Mouse (Mus musculus) urinary bladder, adult 2 months (tissue): ENCODE results near the gene Slc22a16. TPM values are rescaled to one million over a fixed set of nuclear protein-coding genes. Genes with fewer than 3 reads are reported as not detected.

Experiments
- DNase-seq: peaks from one replicate; pipeline ENCODE4 v3.0.0; 2022; ENCODE audit warnings: low spot score
- polyA plus RNA-seq: library from polyadenylated mRNA; depleted of rRNA; stranded (reverse); fragments of >200 nt; gene quantifications from 2 replicates; pipeline ENCODE4 v1.2.3, GENCODE M21; 2012

Gene Slc22a16
- polyA plus RNA-seq, 1 experiment = not detected

DNA sequence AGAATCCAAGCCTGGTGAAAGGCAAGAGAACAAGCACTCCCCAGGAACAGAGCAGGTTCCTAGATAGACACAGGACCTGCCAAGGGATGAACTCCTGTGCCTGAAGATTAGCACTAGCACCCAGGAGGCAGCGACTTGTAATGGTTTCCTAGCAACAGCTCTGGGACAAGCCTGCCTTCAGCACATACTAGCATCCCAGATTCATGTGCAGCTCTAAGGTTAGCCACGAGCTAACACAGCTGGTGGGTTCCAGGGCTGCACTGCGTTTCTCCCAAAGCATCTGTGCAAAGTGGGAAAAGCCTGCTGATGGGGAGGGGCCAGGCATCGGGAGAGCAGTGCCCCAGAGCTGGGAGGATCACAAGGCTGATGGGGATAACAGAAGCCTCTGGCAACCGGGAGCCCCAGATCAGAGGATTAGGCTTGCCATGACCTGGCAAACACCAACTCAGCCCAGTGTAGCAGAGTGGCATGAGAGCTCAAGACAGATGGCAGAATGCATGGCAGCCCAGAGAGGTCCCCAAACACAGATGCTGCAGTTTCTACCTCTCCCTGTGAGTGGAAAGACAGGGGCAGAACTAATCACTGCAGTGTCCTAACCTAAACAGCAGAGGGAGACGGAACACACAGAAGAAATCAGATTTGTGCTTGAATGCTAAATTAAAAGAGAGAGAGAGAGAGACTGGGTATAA is 34.7 kb downstream of the Slc22a16 start:
- DNase-seq = no peak

DNA sequence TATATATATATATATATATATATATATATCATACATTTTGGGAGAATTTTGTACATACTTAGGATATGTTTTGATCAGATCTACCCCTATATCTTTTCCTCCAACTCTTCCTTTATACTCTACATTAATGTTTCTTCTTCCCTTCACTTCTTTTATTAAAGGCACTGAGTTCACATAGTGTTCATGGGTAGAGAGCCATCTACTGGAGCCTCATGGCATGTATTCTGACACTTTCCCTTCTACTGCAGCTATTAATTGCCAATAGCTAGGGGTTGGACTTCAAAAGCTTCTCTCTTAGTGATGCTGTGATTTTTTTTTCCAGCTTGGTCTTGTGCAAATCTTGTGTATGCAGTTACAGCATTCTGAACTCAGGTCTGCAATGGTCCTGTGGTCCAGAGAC is 47.8 kb downstream of the Slc22a16 start:
- no peak for DNase-seq

DNA sequence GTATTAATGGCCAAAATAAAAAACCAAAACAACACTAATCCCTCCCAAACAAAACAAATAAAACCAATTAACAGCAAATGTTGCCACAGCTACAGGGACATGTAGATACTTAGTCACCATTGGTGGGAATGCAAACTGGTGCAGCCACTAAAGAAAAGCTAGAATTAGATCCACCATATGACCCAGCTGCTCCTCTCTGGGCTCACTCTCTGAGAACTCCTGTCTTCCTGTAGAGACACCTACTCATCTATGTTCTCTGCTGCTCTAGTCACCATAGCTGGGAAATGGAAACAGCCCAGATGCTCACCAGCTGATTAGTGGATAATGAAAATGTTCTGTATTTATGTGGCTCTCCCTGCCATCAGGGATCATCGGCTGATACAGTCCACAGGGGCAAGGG is 49.6 kb downstream of the Slc22a16 start:
- DNase-seq = no peak

DNA sequence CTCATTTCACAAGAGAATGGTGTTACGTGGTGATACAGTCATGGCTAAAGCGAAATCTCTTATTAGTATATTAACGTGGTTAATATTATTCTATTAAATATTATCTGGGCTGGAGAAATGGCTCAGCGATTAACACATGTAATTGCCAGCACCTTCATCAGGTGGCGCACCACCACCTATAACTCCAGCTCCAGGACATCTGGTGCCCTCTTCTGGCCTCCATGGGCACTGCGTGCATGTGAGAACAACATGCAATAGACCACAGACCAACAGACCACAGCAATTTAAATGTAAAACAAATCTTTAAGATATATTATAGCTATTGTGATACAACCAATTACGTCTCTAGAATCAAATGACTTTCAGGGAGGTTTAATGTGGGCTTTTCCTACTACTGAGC is 59.0 kb downstream of the Slc22a16 start:
- DNase-seq = no peak

DNA sequence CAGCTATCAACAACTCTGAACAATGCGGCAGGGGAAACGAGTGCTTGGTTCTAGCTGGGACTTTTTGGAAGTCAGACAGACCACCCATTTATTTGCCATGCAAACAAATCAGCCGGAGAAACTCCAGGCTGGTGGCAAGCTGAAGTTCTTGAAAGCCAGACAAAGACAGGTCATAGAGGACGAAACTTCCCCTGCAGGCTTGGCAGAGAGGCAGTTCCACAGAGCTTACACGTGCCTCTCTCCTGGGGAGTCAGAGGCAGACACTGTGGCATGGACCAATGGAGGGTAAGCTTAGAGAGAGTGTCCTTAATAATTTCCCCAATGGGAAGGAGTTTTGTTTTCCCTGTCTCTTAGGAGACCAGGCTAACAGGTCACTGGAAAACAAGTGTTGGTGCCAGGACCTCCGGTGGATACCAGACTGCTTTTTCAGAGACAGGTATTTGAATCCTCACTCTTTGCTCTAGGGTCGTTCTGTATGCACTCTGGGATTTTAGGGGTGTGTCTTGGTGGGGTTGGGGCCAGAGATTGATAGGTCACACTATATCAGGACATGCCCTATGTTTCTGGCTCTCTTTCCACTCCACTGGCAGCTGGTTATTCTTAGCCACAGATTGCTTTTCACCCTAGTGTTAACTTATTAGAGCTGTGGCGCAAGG is 59.6 kb downstream of the Slc22a16 start, which contains the start of gene Ddo:
Gene Ddo (plus strand): TSS at position 356 of the 656 bp plus-strand sequence.
- no peak for DNase-seq

DNA sequence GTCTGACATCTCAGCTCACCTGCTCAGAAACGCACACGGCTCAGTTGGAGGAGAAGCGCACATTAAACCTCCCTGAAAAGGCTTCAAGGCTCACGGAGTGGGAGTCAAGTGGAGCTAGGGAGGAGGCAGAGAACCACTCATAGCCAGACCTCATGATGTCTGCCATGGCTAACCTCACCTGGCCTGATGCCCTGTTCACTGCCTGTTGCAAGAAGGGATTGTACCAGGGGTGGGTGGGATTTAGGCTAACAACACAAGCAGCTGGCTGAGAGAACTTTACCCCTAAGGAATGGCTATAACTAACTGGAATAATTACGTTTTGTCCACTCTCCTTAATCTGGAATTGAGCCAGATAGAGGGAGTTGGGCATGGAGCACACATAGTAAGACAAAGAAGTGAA is 60.3 kb downstream of the Slc22a16 start:
- DNase-seq = no peak

DNA sequence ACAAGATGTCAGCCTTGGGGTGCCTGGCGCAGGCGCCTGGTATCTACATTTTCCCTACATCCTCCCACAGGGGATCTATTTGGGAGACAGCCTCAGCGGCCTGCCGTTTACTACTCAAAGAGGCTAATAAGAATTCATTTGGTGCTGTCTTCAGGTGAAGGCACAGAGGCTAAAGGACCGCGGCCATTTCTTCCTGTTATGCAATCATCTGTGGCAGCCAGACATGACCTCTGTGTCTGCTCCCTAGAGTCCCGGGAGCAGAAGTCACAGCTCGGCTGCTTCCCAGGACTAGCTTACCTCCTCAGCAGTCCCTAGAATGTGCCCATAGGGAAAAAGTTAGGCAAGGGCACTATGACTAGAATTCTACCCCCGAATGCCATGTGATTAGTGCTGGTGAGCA is 60.8 kb downstream of the Slc22a16 start:
- DNase-seq = no peak

DNA sequence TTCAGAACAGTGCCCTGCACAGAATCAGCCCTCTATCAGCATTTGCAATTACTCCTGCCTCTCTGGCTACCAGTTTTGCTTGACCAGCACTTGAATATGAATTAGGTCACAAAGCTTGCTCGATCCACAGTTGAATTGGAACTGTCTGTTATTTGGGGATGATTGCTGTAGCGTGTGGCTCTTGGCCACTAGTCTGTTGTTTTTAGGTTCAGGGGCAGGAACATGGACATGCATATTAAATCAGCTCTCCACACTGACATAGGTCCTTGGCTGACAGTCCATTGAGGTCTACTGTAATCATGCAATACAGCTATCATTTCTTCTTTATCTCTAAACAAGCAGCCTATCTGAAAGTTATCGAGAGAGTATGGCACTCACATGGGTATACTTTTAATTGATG is 62.0 kb downstream of the Slc22a16 start:
- no peak for DNase-seq

DNA sequence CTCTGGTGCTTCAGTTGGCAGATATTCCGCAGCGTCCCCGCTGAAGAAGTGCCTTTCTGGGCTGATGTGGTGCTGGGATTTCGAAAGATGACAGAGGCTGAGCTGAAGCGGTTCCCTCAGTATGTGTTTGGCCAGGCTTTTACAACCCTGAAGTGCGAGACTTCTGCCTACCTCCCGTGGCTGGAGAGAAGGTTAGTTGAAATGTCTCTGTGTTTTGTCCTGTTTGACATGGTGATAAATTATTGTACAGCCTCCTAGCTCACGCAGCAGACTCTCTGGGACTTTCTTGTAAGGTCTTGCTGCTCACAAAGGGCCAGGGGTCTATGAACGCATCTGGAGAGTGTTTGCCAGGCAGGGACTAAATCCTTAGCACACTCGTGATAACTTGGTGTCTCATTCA is 67.2 kb downstream of the Slc22a16 start:
- no peak for DNase-seq

DNA sequence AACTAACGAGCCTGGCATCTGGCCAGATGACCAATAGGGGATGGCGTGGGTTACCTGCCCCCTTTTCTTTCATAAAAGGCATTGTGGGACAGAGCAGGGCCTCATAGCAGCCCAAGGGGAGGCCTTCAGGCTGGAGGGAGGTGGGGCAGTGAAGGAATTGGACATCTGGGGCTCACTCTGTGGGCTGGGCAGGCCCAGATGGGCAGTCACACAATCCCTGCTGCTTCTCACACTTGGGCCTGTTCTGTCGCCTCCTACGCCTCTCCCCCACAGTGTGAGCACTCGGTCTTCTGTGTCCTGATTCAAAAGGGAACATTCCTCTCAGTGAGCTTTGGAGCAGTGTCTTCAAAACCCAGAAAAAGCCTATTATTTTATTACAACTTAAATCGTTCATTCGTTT is 68.1 kb downstream of the Slc22a16 start:
- no peak for DNase-seq

DNA sequence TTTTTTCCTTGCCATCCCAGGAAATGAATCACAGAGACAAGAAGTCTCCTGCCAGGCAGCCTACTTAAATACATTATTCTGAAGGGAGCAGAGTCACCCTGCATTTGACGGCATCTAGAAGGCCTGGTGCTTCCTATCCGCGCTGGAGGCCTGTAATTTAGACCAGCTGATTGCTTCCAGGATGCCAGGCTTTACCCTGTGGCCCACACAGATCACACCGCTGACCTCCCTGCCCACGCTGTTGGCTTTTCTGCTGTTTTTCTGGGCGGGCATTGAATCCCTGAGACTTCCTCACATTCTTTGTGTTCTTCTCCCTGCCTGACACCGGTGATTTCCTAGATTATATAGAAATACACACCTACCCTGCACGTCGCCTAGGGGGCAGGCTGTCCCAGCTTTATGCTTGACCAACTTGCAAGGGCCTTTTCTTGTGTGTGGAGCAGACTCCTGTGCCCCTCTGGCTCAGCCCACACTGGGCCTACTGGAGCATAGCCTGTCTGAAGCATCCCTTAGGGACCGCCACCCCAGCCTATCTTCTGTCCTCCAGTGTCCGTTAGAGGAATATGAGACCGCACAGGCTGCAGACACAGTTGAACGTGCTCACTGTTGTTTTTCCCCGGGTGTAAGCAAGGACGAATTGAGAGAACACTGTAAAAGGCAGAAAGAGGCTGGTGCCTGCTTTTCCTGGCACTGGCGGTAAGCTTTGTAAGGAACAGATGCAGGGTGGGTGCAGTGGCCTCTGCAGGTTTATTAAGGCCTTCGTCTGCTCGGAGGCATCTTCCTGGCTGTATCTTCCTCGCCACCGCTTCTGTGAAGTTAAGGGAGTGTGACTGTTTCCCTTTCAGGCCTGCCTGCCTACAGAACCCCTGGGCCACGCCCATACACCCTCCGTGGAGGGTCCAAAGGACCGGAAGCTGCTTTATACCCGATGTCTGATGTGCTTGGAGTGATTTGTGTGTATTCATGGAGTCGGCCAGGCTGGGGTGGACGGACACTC is 69.0 kb downstream of the Slc22a16 start:
- DNase-seq = no peak

DNA sequence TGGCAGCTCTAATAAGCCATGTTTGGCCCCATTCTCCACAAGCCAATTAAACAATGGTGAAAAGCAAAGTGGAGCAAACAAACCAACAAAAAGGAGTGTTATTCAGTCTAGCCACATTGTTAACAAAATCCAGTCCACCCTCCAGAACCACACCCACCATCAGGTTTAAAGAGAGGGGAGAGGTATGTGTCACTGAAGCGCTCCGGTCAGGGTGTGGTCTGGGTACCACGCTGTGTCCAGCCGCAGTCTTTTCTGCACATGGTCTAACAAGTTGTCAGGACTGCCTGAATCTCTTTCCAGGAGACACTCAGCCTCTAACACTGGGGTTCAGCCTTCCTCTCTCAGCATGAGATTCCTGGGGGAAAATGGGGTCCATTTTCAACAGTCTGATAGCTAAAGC is 70.3 kb downstream of the Slc22a16 start:
- no peak for DNase-seq

DNA sequence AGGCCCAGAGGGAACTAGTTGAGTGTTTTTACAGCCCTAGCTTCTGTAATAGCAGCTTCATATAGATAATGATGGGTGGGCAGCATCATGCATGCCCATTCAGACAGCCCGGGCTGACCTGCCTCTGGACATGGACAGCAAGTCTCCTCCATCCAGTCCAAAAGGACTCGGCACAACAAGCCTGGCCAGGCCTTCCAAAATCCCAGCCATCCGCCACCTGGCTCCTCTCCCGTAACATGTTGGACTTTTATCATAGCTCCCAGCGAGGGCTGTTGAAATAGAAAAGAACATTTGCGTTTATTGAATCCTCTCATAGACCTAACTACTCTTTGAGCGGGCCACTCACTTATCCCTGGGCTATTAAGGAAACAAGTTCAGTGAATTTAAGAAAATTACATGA is 71.8 kb downstream of the Slc22a16 start:
- DNase-seq = no peak

DNA sequence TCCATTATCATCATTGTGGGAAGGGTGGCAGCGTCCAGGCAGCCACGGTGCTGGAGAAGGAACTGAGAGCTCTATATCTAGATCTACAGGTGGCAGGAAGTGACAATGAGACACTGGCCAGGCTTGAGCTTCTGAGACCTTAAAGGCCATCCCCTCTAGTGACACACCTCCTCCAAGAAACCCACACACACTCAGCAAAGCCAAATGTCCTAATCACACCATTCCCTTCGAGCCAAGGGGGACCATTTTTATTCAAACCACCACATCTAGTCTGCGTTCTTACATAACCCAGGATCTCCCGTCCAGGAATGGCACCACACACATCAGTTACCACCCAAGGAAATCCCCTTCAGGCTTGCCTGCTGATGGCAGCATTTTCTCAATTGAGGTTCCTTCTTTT is 73.0 kb downstream of the Slc22a16 start:
- DNase-seq = no peak

DNA sequence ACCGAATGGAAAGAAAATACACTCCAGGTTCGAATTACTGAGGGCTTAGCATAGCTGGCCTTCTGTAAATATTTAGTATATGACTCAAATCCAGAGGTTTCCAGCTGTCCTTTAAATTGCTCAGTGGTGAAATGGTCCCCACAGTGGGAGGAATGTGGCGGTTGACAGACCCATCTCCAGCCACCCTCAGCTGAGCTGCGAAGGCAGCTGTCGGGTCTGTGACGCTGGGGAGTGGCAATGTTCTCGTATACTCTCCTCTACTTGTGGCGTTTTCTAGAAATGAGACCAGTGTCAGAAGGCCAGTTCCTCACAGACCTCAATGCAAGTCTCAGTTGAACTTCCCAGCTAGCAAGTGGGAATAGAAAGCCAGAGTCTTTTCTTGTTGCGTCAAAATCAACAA is 74.3 kb downstream of the Slc22a16 start:
- no peak for DNase-seq

DNA sequence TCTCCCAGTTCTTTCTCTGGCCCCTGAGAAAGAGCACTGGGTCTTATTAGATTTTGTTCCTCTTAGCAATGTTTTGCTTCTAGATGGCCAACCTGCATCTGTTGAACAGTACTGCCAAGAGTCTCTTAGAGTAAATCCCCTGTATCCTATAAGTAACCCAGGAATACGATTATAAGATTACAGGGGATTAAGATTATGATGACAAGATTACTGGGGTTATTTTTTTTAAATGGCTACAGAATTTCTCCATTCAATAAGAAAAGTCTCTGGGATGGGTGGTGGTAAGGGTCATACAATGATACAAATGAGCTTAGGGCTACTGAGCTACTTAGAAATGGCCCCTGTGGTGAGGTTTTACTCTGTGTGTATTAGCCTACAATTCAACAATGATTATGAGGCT is 75.2 kb downstream of the Slc22a16 start:
- no peak for DNase-seq

DNA sequence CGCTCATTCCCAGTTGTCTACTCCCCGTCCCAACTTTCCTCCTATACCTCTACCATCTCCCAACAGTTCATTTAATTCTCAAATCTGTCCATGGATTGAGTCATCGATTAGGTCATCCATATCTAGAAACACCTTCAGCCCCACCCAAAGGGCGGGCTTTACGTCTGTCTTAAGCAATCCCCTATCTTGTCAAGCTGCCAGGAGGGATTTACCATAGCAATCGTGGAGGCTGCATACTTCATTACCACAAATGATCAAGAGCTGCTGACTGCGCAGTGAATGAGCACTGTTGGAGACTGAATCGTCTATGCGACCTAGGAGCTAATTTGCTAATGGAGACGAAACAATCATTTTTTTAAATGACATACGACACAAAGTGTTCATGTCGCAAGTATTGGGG is 78.6 kb downstream of the Slc22a16 start:
- DNase-seq = no peak

DNA sequence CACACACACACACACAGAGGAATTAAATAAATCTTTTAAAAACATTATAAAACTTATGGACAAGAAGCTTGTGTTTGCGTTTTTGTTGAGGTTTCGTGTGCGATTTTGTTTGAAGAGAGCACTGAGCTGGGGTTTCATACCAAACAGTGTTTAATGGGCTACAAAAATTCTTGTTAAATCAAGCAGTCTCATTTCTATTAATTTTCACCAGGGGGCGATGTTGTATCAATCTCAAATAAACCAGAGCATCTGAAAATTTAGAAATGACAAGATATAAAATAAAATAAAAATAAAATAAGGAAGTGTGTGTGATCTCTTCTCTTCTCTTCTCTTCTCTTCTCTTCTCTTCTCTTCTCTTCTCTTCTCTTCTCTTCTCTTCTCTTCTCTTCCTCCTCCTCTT is 79.5 kb downstream of the Slc22a16 start:
- DNase-seq = no peak

DNA sequence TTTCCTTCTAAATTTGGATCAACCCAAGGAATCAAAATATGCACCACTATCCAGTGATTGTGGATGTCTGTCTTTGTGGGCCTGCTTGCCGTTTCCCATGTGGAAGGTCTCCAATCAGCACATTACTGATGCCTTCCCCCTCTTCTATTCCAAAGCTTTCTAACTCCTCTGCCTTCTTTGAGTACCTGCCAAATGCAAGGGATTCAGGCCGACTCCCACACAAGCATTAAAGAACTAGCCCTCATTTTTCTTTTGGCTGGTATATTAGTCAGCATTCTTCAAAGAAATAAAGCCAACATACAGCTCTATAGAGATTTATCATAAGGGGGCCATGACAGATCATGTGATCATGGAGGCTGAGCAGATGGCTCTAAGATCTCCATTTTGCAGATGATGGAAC is 81.5 kb downstream of the Slc22a16 start:
- DNase-seq = no peak
